In the genomic region with DNA sequence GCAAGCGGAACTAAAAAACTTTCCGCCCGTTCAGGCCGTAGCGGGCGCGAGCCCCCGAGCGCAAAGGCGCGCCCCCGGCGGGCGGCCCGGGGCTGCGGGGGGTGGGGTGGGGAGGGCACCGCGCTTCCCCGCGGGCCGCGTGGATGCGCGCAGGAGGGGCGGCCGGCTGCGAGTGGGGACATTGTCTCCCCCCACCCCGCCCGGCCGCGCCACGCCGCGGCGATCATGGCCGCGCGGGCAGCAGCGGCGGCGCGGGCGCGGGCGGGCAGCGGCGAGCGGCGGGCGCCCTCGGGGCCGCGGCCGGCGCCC, we compare ENCODE assay signal across 8 mouse cellular contexts. TPM values are rescaled to one million over a fixed set of nuclear protein-coding genes. Genes with fewer than 3 reads are reported as not detected.
DNase-seq lines count a peak whose midpoint lies in the region; ATAC-seq lines count a peak whose summit lies in the region.

No protein-coding gene starts in this region.

- peak overlapping the region; percentile 61 for H3K4me2 ChIP-seq in lung, embryonic 16.5 days (ENCODE audit: low read depth, low read length)
- peak overlapping the region; percentile 78 for H3K4me2 ChIP-seq in intestine, embryonic 15.5 days (replicated peaks)
- peak overlapping the region; percentile 80 for H3K4me2 ChIP-seq in neural tube, embryonic 14.5 days (ENCODE audit: low read depth, low read length)

- WGBS in lung, embryonic 16.5 days = under 1% methylated on average over 27 of the region's 55 CpGs
- WGBS in forebrain, embryonic 10.5 days = 11% methylated on average over 43 of the region's 55 CpGs
- WGBS in intestine, embryonic 15.5 days = 1% methylated on average over 53 of the region's 55 CpGs
- WGBS in neural tube, embryonic 14.5 days = 1% methylated on average over 26 of the region's 55 CpGs

- no peaks in the 10 kb centered on the region for H3K9me3 ChIP-seq in lung, embryonic 16.5 days (ENCODE audit: control insufficient read depth, low read length)
- no peaks in the 10 kb centered on the region for H3K9me3 ChIP-seq in forebrain, embryonic 10.5 days
- H3K9me3 ChIP-seq in intestine, embryonic 15.5 days = no peaks in the 10 kb centered on the region
- no peaks in the 10 kb centered on the region for H3K9me3 ChIP-seq in neural tube, embryonic 14.5 days (ENCODE audit: control insufficient read depth, low read length)

- DNase-seq in lung, adult 18-20 months = no peak
- no peak for DNase-seq in forebrain, embryonic 10.5 days (ENCODE audit: extremely low spot score, low spot score)
- DNase-seq in thymus, postnatal 36 days = no peak
- no peak for DNase-seq in spleen, postnatal 14 days (ENCODE audit: low spot score in 2 of 2)

- no peaks in the 10 kb centered on the region for H3K27me3 ChIP-seq in lung, embryonic 16.5 days (ENCODE audit: control insufficient read depth, insufficient read depth, low read depth, low read length)
- H3K27me3 ChIP-seq in forebrain, embryonic 10.5 days (ENCODE audit: poor library complexity, severe bottlenecking) = peaks cover 10% of the 10 kb centered on the region
- H3K27me3 ChIP-seq in intestine, embryonic 15.5 days (replicated peaks) = no peaks in the 10 kb centered on the region
- H3K27me3 ChIP-seq in neural tube, embryonic 14.5 days (ENCODE audit: control insufficient read depth, insufficient read depth, low read length) = no peaks in the 10 kb centered on the region

- H3K9ac ChIP-seq in lung, embryonic 16.5 days (ENCODE audit: low read length) = peak overlapping the region; percentile 99
- H3K9ac ChIP-seq in intestine, embryonic 15.5 days = peak overlapping the region; percentile 99
- H3K9ac ChIP-seq in neural tube, embryonic 14.5 days (replicated peaks; ENCODE audit: low read depth, low read length) = peak overlapping the region; percentile 100

- H3K4me3 ChIP-seq in lung, embryonic 16.5 days (ENCODE audit: low read length) = peak overlapping the region; percentile 90
- peak overlapping the region; percentile 96 for H3K4me3 ChIP-seq in forebrain, embryonic 10.5 days
- H3K4me3 ChIP-seq in intestine, embryonic 15.5 days (replicated peaks) = peak overlapping the region; percentile 94
- H3K4me3 ChIP-seq in neural tube, embryonic 14.5 days (ENCODE audit: low read depth, low read length) = peak overlapping the region; percentile 97

- peaks cover 2% of the 10 kb centered on the region; the same call in 1 of the 2 replicates for H3K4me1 ChIP-seq in lung, embryonic 16.5 days (replicated peaks; ENCODE audit: control insufficient read depth, insufficient read depth, low read length)
- H3K4me1 ChIP-seq in forebrain, embryonic 10.5 days = peaks cover 58% of the 10 kb centered on the region
- 0 out of 2 replicates have a peak, but pooled peaks cover 2% of the 10 kb centered on the region for H3K4me1 ChIP-seq in intestine, embryonic 15.5 days (replicated peaks)
- H3K4me1 ChIP-seq in neural tube, embryonic 14.5 days (ENCODE audit: control insufficient read depth, insufficient read depth, low read length) = peaks cover 25% of the 10 kb centered on the region; the same call in 1 of the 2 replicates

- H3K27ac ChIP-seq in lung, embryonic 16.5 days (ENCODE audit: low read length) = peak overlapping the region; percentile 100
- peak overlapping the region; percentile 100 for H3K27ac ChIP-seq in forebrain, embryonic 10.5 days
- H3K27ac ChIP-seq in intestine, embryonic 15.5 days = peak overlapping the region; percentile 100
- peak overlapping the region; percentile 100 for H3K27ac ChIP-seq in neural tube, embryonic 14.5 days (ENCODE audit: low read depth, low read length)

- ATAC-seq in lung, embryonic 16.5 days (ENCODE audit: low read depth) = peak; percentile 71
- ATAC-seq in intestine, embryonic 15.5 days = peak; percentile 62
- ATAC-seq in neural tube, embryonic 14.5 days (ENCODE audit: low read depth) = peak; percentile 23
- ATAC-seq in inflammation-experienced regulatory T-cells, adult 6 months = no peak

- H3K36me3 ChIP-seq in lung, embryonic 16.5 days (ENCODE audit: control insufficient read depth, insufficient read depth, low read length) = no peaks in the 10 kb centered on the region
- no peaks in the 10 kb centered on the region for H3K36me3 ChIP-seq in forebrain, embryonic 10.5 days (replicated peaks)
- H3K36me3 ChIP-seq in intestine, embryonic 15.5 days = no peaks in the 10 kb centered on the region
- no peaks in the 10 kb centered on the region for H3K36me3 ChIP-seq in neural tube, embryonic 14.5 days (ENCODE audit: control insufficient read depth, insufficient read depth, low read length)

RNA-seq across cellular contexts. Expression of a gene that starts 0.3 kb away (rescaled TPM):
- 10.2 and 10.6 TPM in 2 replicates for polyA plus RNA-seq in lung, embryonic 16.5 days (2015; fragmentation: Nextera tagmentation; extraction: Ambion mirVana)
- 9.1 and 9.6 TPM in 2 replicates for polyA plus RNA-seq in forebrain, embryonic 10.5 days (2016; fragmentation: Nextera tagmentation; extraction: Ambion mirVana)
- polyA plus RNA-seq in intestine, embryonic 15.5 days (2015; fragmentation: Nextera tagmentation; extraction: Ambion mirVana) = 7.4 and 9.1 TPM in 2 replicates
- 20.1 and 22.2 TPM in 2 replicates for polyA plus RNA-seq in neural tube, embryonic 14.5 days (2014; fragmentation: Nextera tagmentation; extraction: Ambion mirVana)
- polyA plus RNA-seq in inflammation-experienced regulatory T-cells, adult 6 months (2017; shearing (Covaris generic)) = 10 to 100 TPM; 11.1 to 14.1 (median 12.2) TPM
